Mouse (Mus musculus) megakaryocyte, adult 5-6 weeks (primary cell): Measurements from ENCODE around the gene Smtnl1. TPM values are rescaled to one million over a fixed set of nuclear protein-coding genes. Genes with fewer than 3 reads are reported as not detected.
A peak's percentile ranks its signal among the peaks of the same experiment; 100 is the strongest.
"Not testable (repeated sequence)": the region's sequence is repeated elsewhere in the genome, so short reads cannot be mapped to it uniquely, and the experiment has no call there.

Experiments used
- ATAC-seq: 2 replicates; pipeline ENCODE4 v1.8.0; 2016; ENCODE audit warnings: mild to moderate bottlenecking, inconsistent platforms; ENCODE audit not compliant: poor library complexity, severe bottlenecking
- total RNA-seq, 2 experiments: library from RNA; stranded (forward) in 1 of 2; stranded (reverse) in 1 of 2; fragments of 153-499, 151-499 nt in 1 of 2; fragments of 221-1000, 200-1000 nt in 1 of 2; gene quantifications; 2 replicates each; pipeline versions ENCODE4 v1.2.3 to v1.2.4; 2015 to 2017

Gene Smtnl1
- total RNA-seq, 2 experiments from 2014 or later = not detected

DNA sequence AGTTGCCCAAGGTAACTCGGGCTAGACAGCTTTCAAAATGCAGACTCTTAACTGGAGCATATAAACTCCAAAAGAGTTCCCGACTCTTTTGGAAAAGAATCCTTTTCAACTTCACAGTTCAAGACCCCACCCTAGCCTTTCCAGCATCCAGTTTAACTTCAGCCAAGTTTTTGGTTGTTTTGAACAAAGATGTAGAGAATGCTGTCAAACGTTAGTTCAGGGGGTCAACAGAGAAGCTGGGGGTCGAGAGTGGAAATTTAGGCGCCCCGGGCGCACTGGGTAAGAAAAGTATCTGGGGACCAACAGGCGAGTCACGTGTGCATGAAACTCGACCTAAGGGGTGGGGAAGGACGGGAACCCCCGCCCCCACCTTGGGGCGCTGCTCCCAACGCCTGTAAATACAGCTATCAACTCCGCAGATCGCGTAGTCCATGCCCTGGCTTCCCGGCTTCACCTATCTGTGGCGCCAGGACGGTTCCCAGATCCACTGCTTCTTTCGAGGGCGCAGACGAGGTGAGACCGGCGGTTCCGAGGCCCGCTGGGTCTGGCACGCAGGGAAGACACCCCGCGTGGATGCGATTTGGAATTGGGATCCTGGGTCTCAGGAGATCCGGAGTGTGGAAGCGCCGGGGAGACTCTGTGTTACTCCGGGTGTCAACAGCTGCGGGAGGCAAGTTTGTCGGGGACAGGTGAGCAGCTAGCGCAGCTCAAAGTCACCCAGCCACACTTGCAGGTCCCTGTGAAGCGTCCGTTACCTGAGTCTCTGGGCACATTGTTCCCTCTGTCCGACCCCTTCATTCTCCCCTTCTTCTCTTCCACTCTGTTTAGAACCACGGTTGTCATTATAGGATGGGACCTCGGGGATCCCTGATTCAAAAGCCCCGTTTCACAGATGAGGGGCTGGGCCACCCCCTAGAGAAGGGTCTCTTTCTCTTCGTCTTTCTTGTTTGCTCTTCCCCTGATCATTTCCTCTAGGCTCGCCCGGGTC is 16.8 kb upstream of the Smtnl1 start:
- ATAC-seq = no peak

GRCm38 (mm10) chr2:84838593-84838949 is 16.1 kb upstream of the Smtnl1 start, which contains the start of gene Slc43a1:
Gene Slc43a1, plus strand, starts transcription at chr2:84838850.
- ATAC-seq = no peak

- ATAC-seq = no peak
These were observed 15.6 kb upstream of the Smtnl1 start for GRCm38 (mm10) chr2:84837817-84838592.

DNA sequence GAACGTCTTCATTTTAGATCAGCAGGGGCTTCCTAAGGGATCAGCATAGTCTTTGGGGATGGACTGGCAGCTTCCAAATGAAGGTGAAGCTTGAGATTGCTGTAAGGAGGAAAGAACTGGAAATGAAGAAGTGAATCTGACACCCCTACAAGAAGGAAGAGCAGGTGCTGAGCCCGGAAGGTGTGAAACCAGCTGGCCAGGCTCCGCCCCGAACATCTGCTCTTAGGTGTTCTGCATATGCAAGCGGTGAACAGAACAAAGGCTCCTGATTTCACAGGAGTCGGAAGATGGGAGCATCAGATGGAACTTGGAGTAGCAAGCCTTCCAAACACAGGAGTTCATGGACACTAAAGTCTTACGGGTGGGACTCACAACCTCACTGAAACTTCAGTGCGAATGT is 14.7 kb upstream of the Smtnl1 start:
- ATAC-seq = no peak

DNA sequence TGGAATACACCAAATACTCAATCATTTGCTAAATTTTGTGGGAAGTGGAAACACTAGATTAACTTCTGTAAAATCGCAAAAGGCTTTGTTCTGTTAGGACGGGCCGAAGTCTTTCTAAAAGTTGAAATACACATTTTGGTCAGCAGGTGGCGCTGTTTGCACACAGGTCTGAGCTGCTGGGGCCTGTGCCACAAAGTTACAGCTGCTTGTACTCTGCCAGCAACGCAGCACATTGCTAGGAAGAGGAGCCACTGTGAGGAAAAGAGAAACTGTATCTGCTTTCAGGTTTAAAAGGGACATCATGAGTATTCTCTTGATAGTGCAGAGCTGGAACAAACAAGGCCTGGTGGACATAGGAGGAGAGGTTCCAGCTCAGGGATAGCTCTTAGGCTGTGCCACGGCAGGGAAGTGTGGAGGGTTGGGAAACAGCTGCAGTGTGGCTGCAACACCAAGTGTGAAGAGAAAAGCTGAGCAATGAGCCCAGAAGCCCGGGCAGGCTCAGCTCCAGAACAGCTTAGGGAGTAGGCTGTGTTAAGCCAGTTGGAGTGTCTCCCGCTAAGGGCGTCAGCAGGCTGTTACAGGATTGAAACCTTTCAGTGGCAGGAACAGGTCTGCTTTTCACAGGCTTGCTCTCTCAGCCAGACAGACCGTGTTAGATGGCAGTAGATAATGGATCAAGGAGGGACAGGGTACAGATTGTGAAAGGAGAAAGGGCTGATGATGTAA is 9.4 kb upstream of the Smtnl1 start:
- peak; percentile 74 for ATAC-seq

DNA sequence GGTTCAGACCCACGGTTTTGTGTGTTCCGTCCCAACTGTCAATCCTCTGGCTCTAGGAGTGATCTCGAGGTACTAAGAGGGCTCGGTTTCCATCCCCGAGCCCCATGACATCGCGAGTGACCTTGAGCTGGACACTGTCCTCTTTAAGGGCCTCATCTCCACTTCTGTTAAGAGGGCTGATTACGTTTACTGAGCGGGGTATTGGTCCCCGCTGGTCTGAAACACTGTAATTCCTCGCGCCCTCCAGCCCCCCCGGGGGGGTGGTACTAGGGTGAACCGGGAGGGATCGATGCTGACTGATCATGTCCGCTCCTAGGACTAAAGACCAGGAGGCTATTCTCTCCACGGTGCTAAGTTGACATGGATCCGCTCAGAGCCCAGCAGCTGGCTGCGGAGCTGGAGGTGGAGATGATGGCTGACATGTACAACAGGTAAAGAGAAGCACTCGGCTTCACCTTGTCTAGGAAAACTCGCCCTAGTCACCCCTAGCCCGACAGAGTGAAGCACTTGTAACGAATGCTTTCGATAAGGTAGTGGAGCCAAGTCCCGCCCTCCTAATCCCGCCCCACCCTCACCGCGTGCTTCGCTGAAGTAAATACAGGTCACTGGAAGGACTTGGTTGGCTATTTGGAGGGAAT is 5.0 kb upstream of the Smtnl1 start:
- no peak for ATAC-seq

GRCm38 (mm10) chr2:84826488-84827282 is 4.2 kb upstream of the Smtnl1 start, which contains the start of gene Timm10:
Gene Timm10, plus strand, starts transcription at chr2:84826997.
- ATAC-seq = peak; percentile 91

GRCm38 (mm10) chr2:84823237-84823636 is 785 bp upstream of the Smtnl1 start:
- ATAC-seq = no peak

DNA sequence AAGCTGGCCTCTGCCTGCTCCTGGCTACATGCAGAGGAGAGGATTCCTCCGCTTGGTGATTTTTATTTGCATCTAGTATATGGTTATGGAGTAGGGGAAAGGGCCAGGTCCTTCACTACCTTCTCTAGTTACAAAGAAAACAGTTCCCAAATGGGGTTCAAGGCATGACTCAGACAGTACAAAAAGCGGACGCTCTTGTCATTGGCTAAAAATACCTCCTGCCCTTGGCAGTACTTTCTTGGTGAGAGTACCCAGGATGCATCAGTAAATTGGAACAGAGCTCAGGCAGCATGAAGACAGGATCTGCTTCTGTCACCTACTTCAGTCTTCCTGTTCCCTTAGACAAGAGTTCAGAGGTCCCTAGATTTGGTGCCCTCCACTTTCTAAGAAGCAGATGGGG is 2.6 kb downstream of the Smtnl1 start:
- no peak for ATAC-seq

- no peak for ATAC-seq
These were observed 9.8 kb downstream of the Smtnl1 start for GRCm38 (mm10) chr2:84812676-84813075.

- peak; percentile 28 for ATAC-seq
These were observed 10.6 kb downstream of the Smtnl1 start for GRCm38 (mm10) chr2:84811880-84812279.

- peak; percentile 92 for ATAC-seq
These were observed 11.4 kb downstream of the Smtnl1 start for GRCm38 (mm10) chr2:84810886-84811577.

GRCm38 (mm10) chr2:84810526-84810885 is 11.9 kb downstream of the Smtnl1 start:
- 0 out of 2 replicates have a peak, but pooled peaks have one; percentile 2 for ATAC-seq

DNA sequence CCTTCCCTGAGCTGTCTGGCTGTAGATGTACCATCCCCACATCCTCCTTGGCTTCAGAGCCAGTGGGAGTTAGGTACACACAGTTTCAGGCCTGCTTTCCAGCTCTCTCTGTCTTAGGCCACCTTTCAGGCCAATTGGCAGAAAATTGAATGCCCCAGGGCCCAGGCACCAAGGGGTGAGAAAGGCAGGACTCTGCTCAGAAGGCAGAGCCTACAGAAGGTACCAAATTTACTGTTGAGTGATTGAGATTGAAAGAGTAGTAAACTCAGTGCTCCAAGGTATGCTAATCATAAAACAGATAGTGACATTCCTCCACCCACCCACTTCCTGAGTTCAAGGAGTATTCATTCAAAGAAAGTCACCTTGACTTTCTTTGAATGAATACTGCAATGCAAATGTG is 13.1 kb downstream of the Smtnl1 start:
- ATAC-seq = no peak

DNA sequence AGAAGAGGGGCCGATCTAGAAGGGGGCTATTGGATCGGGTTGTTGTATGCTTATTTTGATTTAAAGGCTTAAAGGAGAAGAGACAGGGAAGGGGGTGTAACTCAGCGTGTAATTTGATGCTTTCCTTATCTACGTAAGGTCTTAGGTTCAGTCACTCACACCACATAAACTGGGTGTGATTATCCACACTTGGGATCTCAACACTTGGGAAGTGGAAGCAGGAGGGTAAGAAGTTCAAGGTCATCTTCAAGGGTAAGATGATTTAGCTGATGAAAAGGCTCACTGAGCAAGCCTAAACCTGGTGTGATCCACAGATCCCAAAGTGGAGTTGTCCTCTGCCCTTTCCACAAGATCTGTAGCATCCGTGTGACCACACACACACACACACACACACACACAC is 15.9 kb downstream of the Smtnl1 start:
- ATAC-seq = no peak

DNA sequence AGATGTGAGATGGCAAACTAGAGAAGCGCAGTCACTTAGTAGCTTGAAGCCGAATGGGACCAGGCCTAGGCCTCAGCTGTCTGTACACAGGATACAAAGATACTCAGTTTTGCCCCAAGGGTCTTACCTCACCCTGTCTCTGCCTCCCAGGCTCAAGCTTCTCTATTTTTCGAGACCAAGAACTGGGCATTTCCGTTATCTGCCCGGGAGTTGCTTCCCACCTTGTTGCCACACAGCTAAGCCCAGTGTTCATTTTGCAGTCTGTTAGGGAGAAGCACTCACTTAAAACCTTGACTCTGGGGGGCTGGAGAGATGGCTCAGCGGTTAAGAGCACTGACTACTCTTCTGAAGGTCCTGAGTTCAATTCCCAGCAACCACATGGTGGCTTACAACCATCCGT is 18.5 kb downstream of the Smtnl1 start:
- peak; percentile 56 for ATAC-seq

DNA sequence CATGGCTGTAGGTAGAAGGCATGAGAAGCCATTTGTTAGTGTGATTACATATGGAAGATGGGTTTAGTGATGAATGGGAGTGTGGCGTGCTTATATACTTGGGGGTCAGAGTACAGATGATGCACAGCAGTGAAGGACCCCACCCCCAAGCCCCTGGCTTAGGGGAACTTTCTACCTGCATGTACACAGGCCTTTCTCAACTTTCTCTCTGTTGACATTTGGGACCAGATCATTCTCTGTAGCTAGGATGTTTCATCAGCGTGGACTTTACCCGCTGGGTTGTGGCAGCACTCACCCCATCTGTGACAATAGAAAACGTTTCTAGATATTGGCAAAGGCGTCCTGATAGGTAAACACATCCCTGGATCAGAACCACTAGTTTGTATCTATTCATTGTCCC is 21.2 kb downstream of the Smtnl1 start:
- not testable (repeated sequence) for ATAC-seq

DNA sequence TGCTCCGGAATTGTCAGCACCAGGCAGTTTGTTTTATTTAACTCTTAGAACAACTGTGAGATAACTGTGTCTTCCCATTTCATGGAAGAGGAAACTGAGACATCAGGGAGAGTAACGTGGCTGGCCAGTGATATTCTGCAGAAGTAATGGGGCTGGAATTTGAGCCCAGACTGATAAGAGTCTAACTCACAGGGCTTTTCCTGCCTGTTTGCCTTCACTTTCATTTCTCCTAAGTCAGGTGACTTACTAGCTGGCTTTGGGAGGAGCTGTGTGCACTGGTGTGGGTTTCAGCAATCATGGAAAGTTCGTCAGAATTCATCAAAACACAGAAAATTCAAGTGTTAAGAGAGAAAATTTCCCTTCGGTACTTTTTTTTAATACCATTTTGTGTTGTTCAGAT is 22.1 kb downstream of the Smtnl1 start:
- no peak for ATAC-seq

DNA sequence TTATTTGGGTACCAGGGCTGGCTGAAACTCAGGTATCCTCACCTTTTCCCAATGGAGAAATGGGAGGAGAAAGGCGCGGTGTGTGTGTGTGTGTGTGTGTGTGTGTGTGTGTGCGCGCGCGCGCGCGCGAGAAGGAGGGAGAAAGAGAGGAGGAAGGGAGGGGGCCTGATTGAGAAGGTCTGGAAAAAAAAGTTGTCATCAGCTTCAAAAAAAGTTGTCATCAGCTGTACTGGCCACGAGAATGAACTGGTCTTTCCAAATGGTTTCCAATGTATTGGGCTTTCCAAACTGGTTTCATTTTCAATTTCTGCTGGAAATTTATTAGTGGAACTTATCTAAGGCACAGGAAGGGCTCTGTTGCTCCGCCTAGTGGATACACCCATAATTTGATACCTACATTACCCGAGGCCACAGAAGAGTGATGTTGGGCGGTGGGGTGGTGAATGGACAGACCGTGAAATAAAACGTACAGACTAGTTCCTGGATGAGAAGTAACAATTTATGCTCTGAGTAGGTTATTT is 23.4 kb downstream of the Smtnl1 start:
- ATAC-seq = peak; percentile 79
